Mouse (Mus musculus): ENCODE data around the gene Ak9.

GRCm38 (mm10) chr10:41294734-41295133, 9.0 kb upstream of the Ak9 start:
- no peak for TF ChIP-seq POLR2A (IDR thresholded peaks at IDR 0.05; ENCODE audit: extremely low read depth, insufficient read depth, low read length)
- no peak for TF ChIP-seq CTCF (IDR thresholded peaks at IDR 0.05; ENCODE audit: extremely low read depth, insufficient read depth, low read length)

Data from cortical plate, adult 2 months (tissue).